Mouse (Mus musculus) bone marrow, adult 2 months (tissue): Measurements from ENCODE around the gene Olfr341. TPM values are rescaled to one million over a fixed set of nuclear protein-coding genes. Genes with fewer than 3 reads are reported as not detected.

Source experiments
- H3K27ac ChIP-seq: fragments of 200-500 bp; 2 replicates; pipeline ENCODE4 v1.5.1; 2012; ENCODE audit warnings: low read depth, mild to moderate bottlenecking, control low read depth, inconsistent platforms, low read length; ENCODE audit not compliant: control insufficient read depth, poor library complexity, insufficient read depth
- H3K4me1 ChIP-seq: fragments of 200-500 bp; 2 replicates; pipeline ENCODE4 v1.6.1; 2011; ENCODE audit warnings: low read length; ENCODE audit not compliant: control insufficient read depth, insufficient read depth
- H3K4me3 ChIP-seq: fragments of 200-500 bp; replicated peaks from 2 replicates; pipeline ENCODE3; 2011; ENCODE audit warnings: mild to moderate bottlenecking, low read depth, low read length, control low read depth; ENCODE audit not compliant: control insufficient read depth
- CTCF ChIP-seq: fragments of 200-500 bp; IDR thresholded peaks from 2 replicates; pipeline ENCODE4 v1.5.1; 2011; ENCODE audit warnings: low read length, control low read depth; ENCODE audit not compliant: control insufficient read depth, insufficient read depth
- POLR2A ChIP-seq: fragments of 200-500 bp; IDR thresholded peaks from 2 replicates; pipeline ENCODE4 v1.6.1; 2011; ENCODE audit warnings: low read depth, mild to moderate bottlenecking, control low read depth, low read length, borderline replicate concordance; ENCODE audit not compliant: control insufficient read depth
- WGBS: fragments of 180-500 bp; shearing (Covaris S2); methylation state at CpG from one replicate; pipeline ENCODE4 v1.1.7; 2018; 5-methylcytosine and 5-hydroxymethylcytosine counted together
- polyA plus RNA-seq: library from polyadenylated mRNA; stranded (reverse); fragments of >200 nt; gene quantifications from 2 replicates; pipeline ENCODE4 v1.2.4, GENCODE M21; 2011; ENCODE audit warnings: low replicate concordance; ENCODE audit not compliant: missing spikeins, insufficient read depth, insufficient read length

The Olfr341 gene
- polyA plus RNA-seq, result not detected in 2 replicates

GRCm38 (mm10) chr2:36482368-36482767, at the start of gene Olfr341:
Gene Olfr341 (minus strand): TSS chr2:36482468.
- no peak within 1 kb of the TSS for H3K4me3 ChIP-seq
- H3K27ac ChIP-seq, result no peak within 1 kb of the TSS
- H3K4me1 ChIP-seq, result no peaks in the 10 kb centered on the region
- no peak for TF ChIP-seq POLR2A
- TF ChIP-seq CTCF, result no peak

- 57% methylated on average over 3 of the region's 3 CpGs for WGBS
- Histone ChIP-seq H3K4me1 (no peaks in the 10 kb centered on the region), H3K4me3 (no peak within 1 kb of the TSS), H3K27ac (no peak within 1 kb of the TSS)
- TF ChIP-seq CTCF, result no peak
- no peak for TF ChIP-seq POLR2A
Measured at GRCm38 (mm10) chr2:36524698-36525097, 42.4 kb upstream of the Olfr341 start, which contains the start of gene Olfr342. Gene Olfr342 (plus strand): TSS chr2:36524998.

- no peak for TF ChIP-seq CTCF
- no peak for TF ChIP-seq POLR2A
- H3K27ac ChIP-seq, result no peak overlapping the region
- no peak overlapping the region for H3K4me3 ChIP-seq
- no peaks in the 10 kb centered on the region for H3K4me1 ChIP-seq
Measured at GRCm38 (mm10) chr2:36473634-36474033, 8.6 kb downstream of the Olfr341 start.

GRCm38 (mm10) chr2:36452287-36452686, 30.0 kb downstream of the Olfr341 start, which contains the start of gene Olfr340:
Gene Olfr340 (plus strand): TSS chr2:36452587.
- Histone ChIP-seq H3K4me1 (no peaks in the 10 kb centered on the region), H3K27ac (no peak within 1 kb of the TSS), H3K4me3 (no peak within 1 kb of the TSS)
- 48% methylated on average over 1 of the region's 1 CpGs for WGBS
- TF ChIP-seq CTCF, result no peak
- TF ChIP-seq POLR2A, result no peak

Other genes with a start within 250 kb of the Olfr341 start
- not detected in 2 replicates for gene Olfr338, start 108.9 kb downstream of the Olfr341 start, polyA plus RNA-seq
- gene Olfr339, start 63.5 kb downstream of the Olfr341 start, polyA plus RNA-seq, result not detected in 2 replicates
- gene Olfr340, start 29.9 kb downstream of the Olfr341 start, polyA plus RNA-seq, result not detected in 2 replicates
- gene Olfr342, start 42.5 kb upstream of the Olfr341 start, polyA plus RNA-seq, result not detected in 2 replicates
- gene Olfr344, start 84.2 kb upstream of the Olfr341 start, polyA plus RNA-seq, result 0.16 and 0.77 TPM in 2 replicates
- gene Olfr345, start 157.6 kb upstream of the Olfr341 start, polyA plus RNA-seq, result not detected in 2 replicates
- not detected in 2 replicates for gene Olfr346, start 203.3 kb upstream of the Olfr341 start, polyA plus RNA-seq
- gene Olfr347, start 249.4 kb upstream of the Olfr341 start, polyA plus RNA-seq, result not detected in 2 replicates